Mouse (Mus musculus) lung, postnatal 0 days (tissue): ENCODE measurements at regions not wholly inside any gene's neighbourhood (a gene's known extent, or its start where the extent isn't known, plus 50 kb on each side); places are given as distances from the start of the nearest gene placed in this dataset.
A peak's percentile ranks its signal among the peaks of the same experiment; 100 is the strongest.

Source experiments
- ATAC-seq: fragments of 200-750 bp; cut with Nextera tagmentation; 2 replicates; pipeline ENCODE4 v1.8.0; 2017; ENCODE audit warnings: moderate library complexity
- DNase-seq: peaks from one replicate; pipeline ENCODE4 v3.0.0-alpha.2; 2016; ENCODE audit warnings: low spot score
- H3K27ac ChIP-seq: fragments of 300-500 bp; sonication (generic); 2 replicates; pipeline ENCODE4 v1.5.1; 2014; ENCODE audit warnings: antibody characterized with exemption, mild to moderate bottlenecking, low read length, mixed read lengths
- H3K27me3 ChIP-seq: fragments of 300-500 bp; sonication (generic); replicated peaks from 2 replicates; pipeline ENCODE4 v1.6.1; 2014; ENCODE audit warnings: low read length, mixed read lengths; ENCODE audit not compliant: insufficient read depth
- H3K36me3 ChIP-seq: fragments of 300-500 bp; sonication (generic); 2 replicates; pipeline ENCODE4 v1.6.1; 2014; ENCODE audit warnings: low read length, mixed read lengths; ENCODE audit not compliant: insufficient read depth
- H3K4me1 ChIP-seq: fragments of 300-500 bp; sonication (generic); 2 replicates; pipeline ENCODE4 v1.6.1; 2014; ENCODE audit warnings: antibody characterized with exemption, low read depth, low read length, mixed read lengths; ENCODE audit not compliant: insufficient read depth
- H3K4me2 ChIP-seq: fragments of 300-500 bp; sonication (generic); replicated peaks from 2 replicates; pipeline ENCODE4 v1.6.1; 2014; ENCODE audit warnings: low read depth, mild to moderate bottlenecking, low read length, moderate library complexity, mixed read lengths
- H3K4me3 ChIP-seq: fragments of 300-500 bp; sonication (generic); 2 replicates; pipeline ENCODE4 v1.5.1; 2014; ENCODE audit warnings: low read depth, low read length
- H3K9ac ChIP-seq: fragments of 300-500 bp; sonication (generic); replicated peaks from 2 replicates; pipeline ENCODE4 v1.6.1; 2014; ENCODE audit warnings: low read depth, mild to moderate bottlenecking
- H3K9me3 ChIP-seq: fragments of 300-500 bp; sonication (generic); 2 replicates; pipeline ENCODE4 v1.6.1; 2016; ENCODE audit warnings: low read length, mixed read lengths
- CTCF ChIP-seq: IDR thresholded peaks from 2 replicates; pipeline ENCODE4 v1.5.1; 2016; ENCODE audit warnings: antibody characterized with exemption, mild to moderate bottlenecking
- EP300 ChIP-seq: IDR thresholded peaks from 2 replicates; pipeline ENCODE4 v1.6.1; 2016; ENCODE audit warnings: antibody characterized with exemption, mild to moderate bottlenecking, control low read depth
- WGBS: fragments of 180-500 bp; shearing (Covaris S2); extraction: QIAGEN DNeasy Blood & Tissue Kit; methylation state at CpG from one replicate; pipeline ENCODE4 v1.1.7; 2014; 5-methylcytosine and 5-hydroxymethylcytosine counted together

GRCm38 (mm10) chr13:47348517-47349145, 226.2 kb downstream of the Rnf144b start:
- DNase-seq: peak; percentile 92
- WGBS: 24% methylated on average over 17 of the region's 17 CpGs
- no peak overlapping the region for H3K9ac ChIP-seq

GRCm38 (mm10) chr13:47354446-47354845, 232.0 kb downstream of the Rnf144b start:
- Histone ChIP-seq H3K9ac (no peak overlapping the region), H3K36me3 (no peaks in the 10 kb centered on the region), H3K27ac (no peak overlapping the region), H3K4me3 (no peak overlapping the region), H3K4me2 (no peak overlapping the region), H3K9me3 (no peaks in the 10 kb centered on the region), H3K27me3 (no peaks in the 10 kb centered on the region), H3K4me1 (no peaks in the 10 kb centered on the region)
- 73% methylated on average over 12 of the region's 12 CpGs for WGBS
- DNase-seq (no peak), ATAC-seq (no peak; the same call in 1 of the 2 replicates)
- no peak for TF ChIP-seq CTCF
- TF ChIP-seq EP300: no peak

More at GRCm38 (mm10) chr13:47348517-47349145, 226.2 kb downstream of the Rnf144b start:
- Histone ChIP-seq H3K27me3 (no peaks in the 10 kb centered on the region), H3K4me3 (no peak overlapping the region), H3K9me3 (no peaks in the 10 kb centered on the region), H3K36me3 (no peaks in the 10 kb centered on the region), H3K4me2 (no peak overlapping the region), H3K27ac (no peak overlapping the region; the same call in 1 of the 2 replicates), H3K4me1 (no peaks in the 10 kb centered on the region)
- ATAC-seq: peak; percentile 83
- TF ChIP-seq CTCF (peak; percentile 90), EP300 (no peak)

GRCm38 (mm10) chr13:47355169-47355568, 232.7 kb downstream of the Rnf144b start:
- Histone ChIP-seq H3K36me3 (no peaks in the 10 kb centered on the region), H3K27ac (no peak overlapping the region), H3K4me1 (no peaks in the 10 kb centered on the region), H3K4me3 (no peak overlapping the region), H3K9me3 (no peaks in the 10 kb centered on the region), H3K27me3 (no peaks in the 10 kb centered on the region), H3K4me2 (no peak overlapping the region), H3K9ac (no peak overlapping the region)
- ATAC-seq: 0 out of 2 replicates have a peak, but pooled peaks have one; percentile 23
- WGBS: 40% methylated on average over 5 of the region's 5 CpGs
- TF ChIP-seq EP300 (no peak), CTCF (no peak)
- DNase-seq: no peak

GRCm38 (mm10) chr13:47358986-47359385, 236.5 kb downstream of the Rnf144b start:
- WGBS: 73% methylated on average over 9 of the region's 9 CpGs
- ATAC-seq (no peak), DNase-seq (no peak)
- H3K9me3 ChIP-seq: no peaks in the 10 kb centered on the region
- H3K36me3 ChIP-seq: no peaks in the 10 kb centered on the region
- H3K4me2 ChIP-seq: no peak overlapping the region
- H3K4me1 ChIP-seq: no peaks in the 10 kb centered on the region
- H3K9ac ChIP-seq: no peak overlapping the region
- H3K27me3 ChIP-seq: no peaks in the 10 kb centered on the region
- H3K4me3 ChIP-seq: no peak overlapping the region
- no peak overlapping the region for H3K27ac ChIP-seq
- TF ChIP-seq EP300 (no peak), CTCF (no peak)

- Histone ChIP-seq H3K9me3 (no peaks in the 10 kb centered on the region), H3K27ac (no peak overlapping the region), H3K27me3 (no peaks in the 10 kb centered on the region), H3K4me2 (no peak overlapping the region), H3K4me3 (no peak overlapping the region), H3K36me3 (no peaks in the 10 kb centered on the region), H3K4me1 (no peaks in the 10 kb centered on the region), H3K9ac (no peak overlapping the region)
- TF ChIP-seq EP300 (no peak), CTCF (no peak)
- 76% methylated on average over 7 of the region's 7 CpGs for WGBS
- no peak for ATAC-seq
- no peak for DNase-seq
Measured at GRCm38 (mm10) chr13:47365776-47366175, 243.3 kb downstream of the Rnf144b start.

GRCm38 (mm10) chr13:47368041-47368823, 245.8 kb downstream of the Rnf144b start:
- Histone ChIP-seq H3K27me3 (no peaks in the 10 kb centered on the region), H3K4me2 (no peak overlapping the region), H3K4me1 (no peaks in the 10 kb centered on the region), H3K9me3 (no peaks in the 10 kb centered on the region), H3K27ac (no peak overlapping the region), H3K9ac (no peak overlapping the region), H3K36me3 (no peaks in the 10 kb centered on the region), H3K4me3 (no peak overlapping the region)
- ATAC-seq (no peak), DNase-seq (no peak)
- 58% methylated on average over 13 of the region's 13 CpGs for WGBS
- TF ChIP-seq EP300: no peak
